Mouse (Mus musculus) layer of hippocampus, adult 18-20 months (tissue): Measurements from ENCODE around the gene Igsf8. TPM values are rescaled to one million over a fixed set of nuclear protein-coding genes. Genes with fewer than 3 reads are reported as not detected.

ENCODE experiments used
- DNase-seq, 2 experiments: peaks; one replicate each; pipeline ENCODE4 v3.0.0; 2022; ENCODE audit warnings: low spot score in 2 of 2
- total RNA-seq, 2 experiments: library from RNA; stranded (reverse); gene quantifications; 2 replicates each; pipeline ENCODE4 v1.2.3; 2021

Gene Igsf8
- total RNA-seq, 2 experiments from 2014 or later: 262 to 286 TPM

DNA sequence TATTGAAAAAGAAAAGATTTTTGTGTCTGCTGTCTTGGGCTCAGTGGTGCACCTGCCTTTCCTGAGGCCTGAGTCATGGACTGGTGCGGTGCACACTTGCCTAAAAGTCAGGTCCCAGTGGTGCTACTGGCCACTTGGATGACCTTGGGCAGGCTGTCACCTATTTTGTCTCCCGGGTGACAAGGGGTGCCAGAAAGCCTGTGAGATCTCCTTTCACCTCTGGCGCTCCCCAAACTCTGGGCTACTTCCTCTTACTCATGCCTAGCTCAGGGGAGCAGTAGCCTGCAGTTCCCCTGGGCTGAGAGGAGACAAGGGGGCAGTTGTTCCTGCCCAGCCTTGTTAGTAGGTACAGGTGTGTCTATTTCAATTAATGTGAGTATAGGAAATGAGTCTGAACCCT is 40.9 kb downstream of the Igsf8 start:
- no peak for DNase-seq

DNA sequence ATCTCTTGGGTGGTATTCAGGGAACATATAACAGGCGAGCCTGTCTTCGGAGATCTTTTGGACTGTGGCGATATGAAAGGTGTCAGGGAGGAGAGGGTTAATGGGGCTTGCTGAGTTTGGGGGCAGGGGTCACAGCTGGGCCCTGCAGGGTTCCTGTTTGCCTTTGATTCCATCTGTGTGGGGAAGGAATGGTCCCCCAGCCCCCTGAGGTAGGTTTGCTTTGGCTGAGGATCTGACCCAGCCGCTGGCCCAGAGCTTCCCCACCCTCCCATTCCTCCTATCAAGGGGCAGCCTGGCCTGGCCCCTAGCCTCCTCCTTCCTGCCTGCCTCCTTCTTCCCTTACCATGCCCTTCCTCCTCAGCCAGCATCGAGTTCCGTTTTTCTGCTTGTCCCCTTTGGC is 41.4 kb downstream of the Igsf8 start:
- DNase-seq: no peak

DNA sequence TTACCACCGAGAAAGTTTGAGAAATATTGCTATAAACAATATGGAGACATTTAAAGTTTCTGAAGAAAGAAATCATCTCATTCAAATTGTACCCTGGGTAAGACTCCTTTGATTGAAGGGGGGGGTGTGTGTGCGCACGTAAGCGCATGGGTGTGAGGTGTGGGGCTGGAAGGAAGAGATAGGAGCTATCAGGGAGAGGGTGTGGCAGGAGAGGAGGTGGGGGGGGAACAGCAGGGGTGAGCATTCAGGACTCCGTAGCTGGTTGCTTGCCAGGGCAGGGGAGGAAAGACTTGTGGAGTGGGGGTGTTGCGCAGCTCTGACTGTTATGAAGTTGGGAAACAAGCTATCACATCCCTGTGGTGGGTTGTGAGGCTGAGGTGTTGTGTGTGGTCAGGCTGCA is 43.0 kb downstream of the Igsf8 start:
- no peak for DNase-seq

DNA sequence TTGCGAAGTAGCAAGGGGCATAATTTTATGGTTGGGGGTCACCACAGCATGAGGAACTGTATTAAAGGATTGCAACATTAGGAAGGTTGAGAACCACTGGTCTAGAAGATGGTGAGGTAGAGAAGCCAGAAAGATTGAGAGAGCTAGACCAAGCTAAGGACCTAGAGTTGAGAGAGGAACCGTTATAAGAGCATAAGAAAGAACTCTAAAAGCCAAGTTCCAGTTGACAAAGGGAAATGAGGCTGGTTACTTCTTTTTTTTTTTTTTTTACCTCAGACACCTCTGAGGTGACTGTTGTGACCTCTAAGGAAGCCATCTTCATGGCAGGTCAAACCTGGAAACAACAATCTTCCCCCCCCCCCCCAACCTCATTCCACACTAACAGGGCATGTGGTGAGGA is 43.7 kb downstream of the Igsf8 start:
- DNase-seq: no peak

DNA sequence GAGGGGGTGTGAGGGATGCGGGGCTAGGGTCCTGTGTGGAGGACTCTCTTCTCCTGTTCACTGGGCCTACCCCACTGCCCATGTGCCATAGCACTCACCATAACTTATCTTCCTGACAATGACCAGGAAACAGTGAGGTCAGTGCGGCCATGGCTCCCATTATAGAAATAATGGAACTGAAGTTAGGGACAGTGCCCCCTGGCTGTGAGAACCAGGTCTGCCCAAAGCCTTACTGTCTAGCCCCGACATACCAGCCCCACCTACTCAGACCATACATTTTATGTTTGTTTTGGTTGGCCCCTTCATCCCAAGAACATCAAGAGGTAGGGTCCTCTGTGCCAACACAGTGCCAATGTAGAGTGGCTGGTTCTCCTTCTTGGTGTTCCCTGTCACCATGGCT is 44.2 kb downstream of the Igsf8 start:
- no peak for DNase-seq

DNA sequence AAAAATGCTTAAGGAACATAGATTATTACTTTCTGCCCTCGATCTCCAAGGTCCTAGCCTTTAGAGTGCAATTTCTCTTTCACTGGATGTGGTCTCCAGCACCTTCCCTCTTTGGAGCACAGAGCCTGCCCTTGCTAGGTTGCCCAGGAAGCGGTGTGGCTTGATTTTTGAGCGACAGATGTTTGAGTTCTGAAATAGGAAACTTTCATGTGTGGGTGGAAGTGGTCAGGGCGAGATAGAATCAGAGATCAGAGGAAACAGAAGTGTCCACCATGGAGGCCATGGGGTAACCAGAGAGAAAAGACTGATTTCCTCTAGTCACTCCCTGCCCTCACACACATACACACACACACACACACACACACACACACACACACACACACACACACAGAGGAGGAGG is 44.8 kb downstream of the Igsf8 start:
- no peak for DNase-seq

DNA sequence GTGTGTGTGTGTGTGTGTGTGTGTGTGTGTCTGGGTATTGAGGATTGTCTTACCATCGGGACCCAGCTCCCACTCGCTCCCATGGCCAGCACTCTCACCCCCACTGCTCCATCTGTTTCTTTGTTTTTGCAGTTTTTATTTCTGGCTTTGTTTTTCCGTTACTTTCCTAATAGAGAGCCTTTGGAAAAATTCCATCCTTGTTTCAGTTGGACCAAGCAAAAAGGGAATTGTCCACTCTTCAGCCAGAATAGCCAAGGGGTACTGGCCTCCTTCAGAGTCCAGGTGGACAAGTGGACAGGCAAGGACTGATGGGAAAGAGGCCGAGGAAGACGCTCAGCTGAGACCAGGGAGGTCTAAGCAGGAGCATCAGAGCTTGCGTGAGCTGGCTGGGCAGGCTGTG is 45.4 kb downstream of the Igsf8 start:
- DNase-seq: peak in 1 of 2 experiments; percentile 77

DNA sequence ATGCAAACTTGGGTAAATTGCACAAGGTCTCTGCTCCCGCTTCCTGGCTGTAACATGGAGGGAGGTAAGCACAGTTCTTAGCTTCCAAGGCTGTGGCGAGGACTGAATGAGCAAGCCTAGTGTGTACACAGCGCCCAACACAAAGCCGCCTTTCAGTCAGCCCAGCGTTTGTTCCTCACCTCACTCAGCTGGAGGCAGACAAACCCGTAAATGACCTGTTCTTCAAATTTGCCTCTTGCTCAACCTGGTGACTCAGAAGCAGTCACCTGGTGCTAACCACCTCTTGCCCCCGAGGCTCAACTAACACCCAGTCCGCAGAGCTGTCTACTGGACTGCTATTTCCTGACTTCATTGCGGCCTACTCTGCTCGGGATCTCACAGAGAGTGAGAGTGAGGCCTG is 46.5 kb downstream of the Igsf8 start:
- DNase-seq: no peak

DNA sequence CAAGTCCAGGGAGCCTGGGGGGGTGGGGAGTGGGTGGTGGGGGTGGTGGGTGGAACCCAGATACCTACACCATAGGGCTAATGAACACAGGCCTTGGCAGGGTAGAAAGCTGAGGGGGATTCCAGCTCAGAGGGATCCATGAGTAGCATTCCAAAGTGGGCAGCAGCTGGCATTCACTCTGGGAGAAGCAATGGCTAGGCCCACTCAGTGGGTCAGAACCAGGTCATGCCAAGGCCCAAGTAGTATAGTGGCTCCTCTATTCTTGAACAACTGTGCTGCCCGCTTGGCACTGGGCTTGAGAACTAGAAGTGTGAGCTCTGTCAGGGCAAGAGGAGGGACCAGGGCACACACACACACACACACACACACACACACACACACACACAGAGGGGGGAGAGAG is 47.0 kb downstream of the Igsf8 start:
- no peak for DNase-seq

DNA sequence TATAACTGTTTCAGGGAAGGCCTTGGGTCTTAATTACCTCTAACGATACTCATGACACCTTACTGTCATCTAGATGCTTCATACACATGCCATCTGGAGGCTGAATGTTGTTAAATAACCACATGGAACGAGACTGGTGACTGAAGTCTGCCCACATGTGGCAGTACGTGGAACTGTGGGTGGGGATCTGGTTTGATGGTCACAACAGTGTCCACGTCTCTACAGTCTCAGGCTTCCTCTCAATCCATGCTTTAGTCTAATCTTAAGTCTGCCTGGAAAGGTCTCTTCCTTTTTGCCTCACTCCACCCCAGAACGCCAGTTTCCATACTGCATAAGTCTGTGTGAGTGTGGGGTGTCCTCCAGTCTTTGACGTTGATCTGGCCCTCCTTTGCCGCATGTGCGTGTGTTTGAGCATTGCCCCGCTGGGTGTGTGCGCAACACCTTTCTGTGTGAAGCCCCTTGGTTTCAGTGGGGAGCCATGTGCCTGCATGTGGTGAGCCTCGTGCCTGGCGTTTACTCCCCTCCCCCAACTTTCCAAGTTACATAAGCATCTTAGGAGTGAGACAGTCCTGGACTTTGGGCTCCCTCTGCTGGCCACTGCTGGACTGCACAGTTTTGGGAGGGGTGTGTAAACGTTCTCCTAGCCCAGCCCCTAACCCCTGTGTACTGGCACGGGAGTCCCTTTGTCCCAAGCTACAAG is 48.4 kb downstream of the Igsf8 start:
- peak; percentile 83 to 96 for DNase-seq

DNA sequence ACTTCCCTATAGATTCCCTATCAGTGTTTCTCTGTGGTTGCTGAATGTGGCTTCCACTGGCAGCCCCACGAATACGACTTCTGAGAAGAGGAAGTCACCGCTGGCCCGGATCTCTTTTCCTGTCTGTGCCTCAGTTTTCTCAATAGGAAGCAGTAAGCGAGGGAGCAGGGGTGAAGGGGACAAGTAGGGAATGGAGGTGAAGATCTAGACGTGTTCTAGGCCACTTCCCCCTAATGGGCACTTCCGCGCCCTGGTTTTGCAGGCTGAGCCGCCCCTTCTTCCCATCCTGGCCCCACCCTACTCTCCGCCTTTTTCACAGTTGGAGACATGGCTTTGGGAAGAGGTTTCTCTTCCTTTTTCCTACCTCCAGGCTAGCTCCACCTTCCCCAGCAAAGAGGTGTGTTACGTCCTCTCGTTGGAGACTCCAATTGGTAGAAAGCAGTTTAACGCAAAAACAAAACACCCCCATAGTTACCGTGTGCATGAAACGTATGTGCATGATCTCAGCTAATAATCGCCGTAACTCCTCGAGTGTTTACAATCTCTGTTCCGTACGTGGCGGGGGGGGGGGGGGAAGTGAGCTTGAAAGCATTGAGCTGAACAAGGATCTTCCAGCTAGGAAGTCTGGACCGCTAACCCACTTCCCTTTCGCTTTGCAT is 49.9 kb downstream of the Igsf8 start:
- DNase-seq: peak in 1 of 2 experiments; percentile 74

DNA sequence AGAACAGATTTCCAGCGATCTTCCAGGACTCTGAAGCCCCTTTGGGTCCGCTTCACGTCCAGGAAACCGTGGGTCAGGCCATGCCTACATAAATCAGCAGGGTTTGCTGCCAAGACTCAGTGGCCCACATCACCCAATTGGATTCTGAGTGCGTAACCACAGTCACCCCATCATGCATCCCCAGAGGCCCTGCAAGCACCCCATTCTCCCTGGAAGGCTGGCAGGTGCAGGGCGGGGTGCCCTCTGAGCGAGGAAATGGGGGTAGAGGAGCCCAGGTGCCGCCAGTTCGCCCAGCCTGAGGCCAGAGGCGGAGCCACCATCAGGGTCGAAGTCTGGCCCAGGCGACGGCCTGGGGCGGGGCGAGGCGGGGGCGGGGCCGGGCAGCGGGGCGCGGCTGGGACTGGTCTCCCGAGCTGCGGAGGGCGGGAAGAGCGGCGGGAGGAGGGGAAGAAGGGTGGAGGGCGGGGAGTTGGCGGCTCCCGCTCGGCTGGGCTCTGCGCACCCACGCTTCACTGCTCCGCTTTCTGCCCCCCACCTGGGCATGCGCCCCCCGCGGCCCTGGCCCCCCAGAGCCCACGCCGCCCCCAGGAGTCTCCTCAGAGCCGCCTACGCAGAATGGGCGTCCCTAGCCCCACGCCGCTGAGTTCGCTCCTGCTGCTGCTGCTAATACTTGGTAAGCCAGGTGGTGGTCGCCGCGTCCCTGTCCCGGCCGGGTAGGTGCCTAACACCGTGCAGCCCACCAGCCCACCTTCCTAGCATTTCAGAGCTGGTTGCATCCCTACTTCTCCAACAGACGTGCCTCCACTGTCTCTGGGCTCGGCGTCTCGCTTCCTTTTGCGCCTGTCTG is 50.7 kb downstream of the Igsf8 start:
- peak in 1 of 2 experiments; percentile 78 for DNase-seq

DNA sequence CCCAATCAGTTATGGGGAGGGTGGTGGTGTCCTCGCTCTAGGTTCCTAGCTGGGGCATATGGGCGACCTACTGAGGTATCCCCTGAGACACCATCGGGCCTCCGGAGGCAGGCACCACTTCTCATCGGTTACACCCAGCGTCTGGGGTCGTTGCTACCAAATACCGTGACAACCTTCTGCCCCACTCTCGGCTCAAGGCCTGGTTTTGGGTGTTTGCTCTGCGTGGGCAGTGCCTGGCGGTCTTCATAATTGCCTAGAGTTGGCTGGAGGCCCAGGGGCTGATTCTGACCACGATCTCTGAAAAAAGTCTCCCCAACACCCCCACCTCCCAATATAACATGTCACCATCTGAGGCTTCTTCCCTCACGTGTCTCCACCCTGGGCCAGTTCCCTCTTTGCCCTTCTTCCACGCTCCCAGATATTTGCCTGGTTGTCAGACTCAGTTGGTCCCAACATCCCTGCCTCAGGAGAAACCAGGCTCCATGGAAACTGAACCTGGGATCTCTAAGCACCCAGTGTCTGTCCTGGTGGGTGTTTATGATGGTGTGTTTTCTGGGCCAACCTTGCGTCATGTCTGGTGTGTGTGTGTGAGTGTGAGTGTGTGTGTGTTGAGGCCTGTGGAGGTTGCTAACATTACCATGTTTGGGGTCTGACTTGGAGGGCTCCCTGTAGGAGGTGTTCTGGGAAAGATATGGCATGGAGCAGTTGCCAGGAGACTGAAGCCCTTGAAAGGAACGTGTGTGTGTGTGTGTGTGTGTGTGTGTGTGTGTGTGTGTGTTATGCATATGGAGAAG is 51.5 kb downstream of the Igsf8 start:
- peak in 1 of 2 experiments; percentile 85 for DNase-seq

DNA sequence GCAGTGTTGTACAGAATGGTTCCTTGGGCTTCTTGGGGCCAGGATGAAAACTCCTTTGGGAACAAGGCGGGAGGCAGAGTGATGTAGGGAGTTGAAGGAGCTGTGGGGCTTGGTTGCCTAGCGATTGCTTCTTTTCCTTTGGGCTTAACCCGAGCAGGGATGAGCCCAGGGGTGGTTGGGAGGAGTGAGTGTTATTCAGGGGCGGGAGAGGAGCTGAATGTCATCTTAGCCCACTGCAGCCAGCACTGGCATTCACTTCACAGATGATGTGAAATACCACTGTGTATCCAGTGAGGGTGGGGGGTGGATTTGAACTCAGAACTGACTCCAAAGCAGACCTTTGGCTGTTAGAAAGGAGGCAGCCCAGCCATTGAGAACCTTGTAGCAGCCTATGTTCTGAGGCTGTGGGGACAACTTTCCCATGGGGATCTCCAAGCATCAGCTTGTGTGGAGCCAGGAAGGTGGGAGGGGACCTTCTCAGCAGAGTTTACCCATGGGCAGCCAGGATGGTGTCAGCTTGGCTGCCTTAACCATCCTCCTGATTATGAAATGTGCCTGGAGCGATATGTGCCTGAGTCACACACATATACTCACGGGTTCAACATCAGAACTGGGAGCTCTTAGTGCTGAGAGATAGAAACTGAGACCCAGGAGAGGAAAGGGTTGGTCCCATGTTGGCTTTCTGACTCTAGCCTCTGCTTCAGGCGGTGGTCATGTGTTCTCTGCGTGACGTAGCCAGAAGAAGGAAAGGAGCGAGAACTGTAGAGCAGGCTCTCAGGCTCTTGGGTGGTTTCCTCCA is 52.4 kb downstream of the Igsf8 start:
- peak in 1 of 2 experiments; percentile 59 for DNase-seq

DNA sequence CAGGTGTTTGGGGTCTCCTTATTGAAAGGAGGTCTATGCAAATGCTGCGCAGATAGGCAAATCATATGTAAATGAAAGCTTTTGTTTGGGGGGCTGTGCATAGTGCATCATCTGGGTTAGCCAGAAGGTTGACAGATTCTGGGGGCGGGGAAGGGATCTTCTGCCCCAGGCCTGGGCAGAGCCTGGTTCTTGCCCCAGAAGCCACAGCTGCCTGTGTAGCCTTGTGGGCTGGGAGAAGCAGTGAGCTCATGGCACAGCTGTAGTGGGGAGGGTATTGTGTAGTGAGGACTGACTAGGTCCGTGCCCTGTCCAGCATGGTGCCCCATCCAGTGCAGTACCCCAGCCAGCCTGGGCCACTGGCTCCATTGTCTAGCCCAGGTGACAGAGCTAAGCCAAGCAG is 53.5 kb downstream of the Igsf8 start:
- DNase-seq: no peak

DNA sequence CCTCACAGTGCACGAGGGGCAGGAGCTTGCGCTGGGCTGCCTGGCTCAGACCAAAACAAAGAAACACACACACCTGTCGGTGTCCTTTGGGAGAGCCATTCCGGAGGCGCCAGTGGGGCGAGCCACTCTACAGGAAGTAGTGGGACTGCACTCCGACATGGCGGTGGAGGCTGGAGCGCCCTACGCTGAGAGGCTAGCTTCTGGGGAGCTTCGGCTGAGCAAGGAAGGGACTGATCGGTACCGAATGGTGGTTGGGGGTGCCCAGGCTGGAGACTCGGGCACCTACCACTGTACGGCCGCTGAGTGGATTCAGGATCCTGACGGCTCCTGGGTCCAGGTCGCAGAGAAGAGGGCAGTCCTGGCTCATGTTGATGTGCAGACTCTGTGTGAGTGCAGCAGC is 56.0 kb downstream of the Igsf8 start:
- DNase-seq: no peak

DNA sequence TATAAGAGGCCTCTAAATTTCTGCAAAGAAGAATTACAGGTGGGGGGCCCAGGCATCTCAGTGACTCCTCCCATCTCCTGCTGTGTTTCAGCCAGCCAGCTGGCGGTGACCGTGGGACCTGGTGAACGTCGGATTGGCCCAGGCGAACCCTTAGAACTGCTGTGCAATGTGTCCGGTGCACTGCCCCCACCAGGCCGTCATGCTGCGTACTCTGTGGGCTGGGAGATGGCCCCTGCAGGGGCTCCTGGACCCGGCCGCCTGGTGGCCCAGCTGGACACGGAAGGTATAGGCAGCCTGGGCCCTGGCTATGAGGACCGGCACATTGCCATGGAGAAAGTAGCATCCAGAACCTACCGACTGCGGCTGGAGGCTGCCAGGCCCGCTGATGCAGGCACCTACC is 56.5 kb downstream of the Igsf8 start:
- DNase-seq: no peak

DNA sequence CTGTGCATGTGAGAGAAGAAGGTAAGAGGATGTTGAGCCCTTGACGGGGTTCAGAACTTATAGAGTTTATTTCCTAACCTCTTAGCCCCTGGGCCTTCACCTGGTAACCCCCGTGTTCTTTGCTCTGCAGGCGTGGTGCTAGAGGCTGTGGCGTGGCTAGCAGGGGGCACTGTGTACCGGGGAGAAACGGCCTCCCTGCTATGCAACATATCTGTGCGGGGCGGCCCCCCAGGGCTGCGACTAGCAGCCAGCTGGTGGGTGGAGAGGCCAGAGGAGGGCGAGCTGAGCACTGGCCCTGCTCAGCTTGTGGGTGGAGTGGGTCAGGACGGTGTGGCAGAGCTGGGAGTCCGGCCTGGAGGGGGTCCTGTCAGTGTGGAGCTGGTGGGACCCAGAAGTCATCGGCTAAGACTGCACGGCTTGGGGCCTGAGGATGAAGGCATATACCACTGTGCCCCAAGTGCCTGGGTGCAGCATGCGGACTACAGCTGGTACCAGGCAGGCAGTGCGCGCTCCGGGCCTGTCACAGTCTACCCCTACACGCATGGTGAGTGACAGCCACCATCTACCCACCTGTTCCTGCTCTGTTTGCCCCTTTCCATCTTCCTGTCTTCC is 57.1 kb downstream of the Igsf8 start:
- DNase-seq: no peak

DNA sequence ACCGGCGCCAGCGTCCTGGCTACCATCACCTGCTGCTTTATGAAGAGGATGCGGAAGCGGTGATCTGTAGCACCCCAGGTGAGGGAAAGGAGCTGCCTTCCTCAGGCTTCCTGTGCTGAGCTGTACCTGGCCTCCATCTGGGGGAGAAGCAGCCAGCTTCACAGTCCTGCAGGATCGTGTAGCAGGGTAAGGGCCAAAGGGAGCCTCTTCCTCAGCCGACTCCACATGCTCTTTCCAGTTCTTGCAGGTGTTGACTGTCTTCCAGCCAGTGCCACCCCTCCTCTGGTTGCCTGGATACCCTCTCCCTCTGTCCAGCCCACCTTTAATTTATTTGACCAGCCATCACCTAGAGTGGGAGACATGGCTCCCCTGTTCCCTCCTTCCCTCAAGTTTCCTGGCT is 57.9 kb downstream of the Igsf8 start:
- no peak for DNase-seq

DNA sequence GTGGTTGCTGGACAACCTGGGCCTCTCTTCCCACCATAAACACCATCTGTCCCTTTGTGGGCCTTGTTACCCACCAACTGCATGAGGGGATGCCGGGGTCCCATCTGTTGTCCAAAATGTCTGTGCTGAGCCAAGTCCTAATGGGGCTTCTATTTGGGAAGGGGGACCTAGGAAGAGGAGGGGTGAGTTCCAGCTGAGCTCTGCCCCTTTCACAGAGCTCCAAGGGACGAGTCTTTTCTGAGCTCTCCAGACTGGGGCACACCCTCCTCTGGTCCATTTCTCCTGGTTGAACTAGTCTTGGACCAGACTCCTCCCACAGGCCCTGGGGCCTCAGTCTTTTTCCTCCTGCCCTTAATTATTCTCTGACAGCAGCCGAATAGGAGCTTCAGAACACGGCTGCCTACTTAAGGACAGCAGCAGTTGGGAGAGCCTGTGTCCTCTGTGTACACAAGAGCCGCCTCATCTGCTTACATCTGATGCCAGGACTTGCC is 58.5 kb downstream of the Igsf8 start:
- DNase-seq: no peak
